8 mouse cellular contexts compared by ENCODE assay signal in the genomic region with DNA sequence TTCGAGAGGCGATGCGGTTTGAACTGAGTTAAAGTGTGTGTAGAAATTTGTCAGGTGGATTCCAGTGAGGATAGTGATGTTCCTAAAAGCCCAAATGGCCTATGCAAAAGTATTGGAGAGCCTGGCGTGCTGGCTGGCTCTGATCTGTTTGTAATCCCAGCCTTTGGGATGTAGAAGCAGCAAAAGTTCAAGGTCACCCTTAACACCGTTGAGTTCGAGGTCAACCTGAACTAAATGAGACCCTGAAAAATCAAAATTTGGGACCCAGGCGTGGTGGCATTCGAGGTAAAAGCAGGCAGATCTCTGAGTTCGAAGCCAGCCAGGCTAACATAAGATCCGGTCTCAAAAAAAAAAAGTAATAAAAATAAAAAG. TPM values are rescaled to one million over a fixed set of nuclear protein-coding genes. Genes with fewer than 3 reads are reported as not detected.
DNase-seq lines count a peak whose midpoint lies in the region; ATAC-seq and TF ChIP-seq lines count a peak whose summit lies in the region.

No protein-coding gene starts in this region.

- H3K9ac ChIP-seq in heart, embryonic 13.5 days: peak overlapping the region; percentile 96
- H3K9ac ChIP-seq in ES-E14 (ENCODE audit: insufficient read depth, low read depth, low read length, poor library complexity, severe bottlenecking): peak overlapping the region; percentile 69
- H3K9ac ChIP-seq in heart, embryonic 16.5 days (ENCODE audit: low read length): peak overlapping the region; percentile 88

- peaks cover 50% of the 10 kb centered on the region for H3K4me1 ChIP-seq in heart, embryonic 13.5 days
- peaks cover 9 to 12% of the 10 kb centered on the region in 2 experiments; a peak in 2 of 4 replicates for H3K4me1 ChIP-seq in ES-E14 (ENCODE audit: control insufficient read depth in 2 of 2, insufficient read depth in 2 of 2, low read length in 2 of 2, poor library complexity in 1 of 2)
- H3K4me1 ChIP-seq in heart, embryonic 16.5 days (ENCODE audit: control insufficient read depth, insufficient read depth, low read length): peaks cover 23% of the 10 kb centered on the region

- H3K4me3 ChIP-seq in heart, embryonic 13.5 days: peak overlapping the region; percentile 93
- peak overlapping the region; percentile 66 to 96 for H3K4me3 ChIP-seq in ES-E14 (ENCODE audit: insufficient read depth in 1 of 2, low read depth in 1 of 2, low read length in 2 of 2, poor library complexity in 1 of 2, severe bottlenecking in 1 of 2)
- H3K4me3 ChIP-seq in heart, embryonic 16.5 days (ENCODE audit: low read length): peak overlapping the region; percentile 82
- peak overlapping the region; percentile 77 for H3K4me3 ChIP-seq in macrophage (ENCODE audit: inconsistent target)

- H3K27ac ChIP-seq in heart, embryonic 13.5 days (replicated peaks): peak overlapping the region; percentile 89
- H3K27ac ChIP-seq in ES-E14 (ENCODE audit: insufficient read depth, low read depth, low read length, poor library complexity, severe bottlenecking) (peak overlapping the region; percentile 37; the same call in 1 of the 2 replicates), macrophage (peak overlapping the region; percentile 38)
- peak overlapping the region; percentile 96 for H3K27ac ChIP-seq in heart, embryonic 16.5 days (ENCODE audit: low read length)

- H3K9me3 ChIP-seq in heart, embryonic 13.5 days: no peaks in the 10 kb centered on the region
- no peaks in the 10 kb centered on the region for H3K9me3 ChIP-seq in ES-E14 (ENCODE audit: control insufficient read depth, insufficient read depth, low read depth, low read length)
- no peaks in the 10 kb centered on the region for H3K9me3 ChIP-seq in heart, embryonic 16.5 days (replicated peaks; ENCODE audit: control insufficient read depth, low read length)

- WGBS in heart, embryonic 13.5 days: 43% methylated on average over 10 of the region's 10 CpGs
- 43% methylated on average over 10 of the region's 10 CpGs for WGBS in heart, embryonic 16.5 days
- 66% methylated on average over 10 of the region's 10 CpGs for WGBS in macrophage (ENCODE audit: missing documents)

- H3K27me3 ChIP-seq in heart, embryonic 13.5 days (replicated peaks): no peaks in the 10 kb centered on the region
- no peaks in the 10 kb centered on the region for H3K27me3 ChIP-seq in heart, embryonic 16.5 days (ENCODE audit: control insufficient read depth, insufficient read depth, low read length)

- H3K4me2 ChIP-seq in heart, embryonic 13.5 days: peak overlapping the region; percentile 94
- peak overlapping the region; percentile 94 for H3K4me2 ChIP-seq in heart, embryonic 16.5 days (ENCODE audit: low read depth, low read length)

- intact Hi-C loops in heart, postnatal 25 days (cut with DNase I): loop anchor here (5.0 kb wide), 2 partner anchors 113 to 163 kb away; partner anchors contain the start of genes Rilp, Scarf1 and Tlcd2

- in situ Hi-C loops in ES-E14 (cut with MboI; ENCODE audit: low sequenced_read_pairs in 2 of 2, unreplicated experiment in 2 of 2): no loop called here

- H3K36me3 ChIP-seq in heart, embryonic 13.5 days: peaks cover 20% of the 10 kb centered on the region
- H3K36me3 ChIP-seq in ES-E14 (ENCODE audit: control insufficient read depth, insufficient read depth, low read length, poor library complexity, severe bottlenecking): no peaks in the 10 kb centered on the region
- H3K36me3 ChIP-seq in heart, embryonic 16.5 days (ENCODE audit: control insufficient read depth, insufficient read depth): no peaks in the 10 kb centered on the region
- no peaks in the 10 kb centered on the region for H3K36me3 ChIP-seq in macrophage (ENCODE audit: inconsistent target)

- no peak for ATAC-seq in heart, embryonic 13.5 days (ENCODE audit: extremely low read depth, insufficient number of reproducible peaks, low FRiP score, low TSS enrichment)
- no peak for ATAC-seq in heart, embryonic 16.5 days (replicated peaks; ENCODE audit: extremely low read depth, insufficient read depth, low FRiP score)

- DNase-seq in heart, postnatal 25 days (ENCODE audit: low spot score): no peak
- DNase-seq in ES-E14 (ENCODE audit: low read depth, low spot score): no peak
- no peak for DNase-seq in frontal cortex, adult 2 months (ENCODE audit: extremely low spot score in 1 of 2, low spot score in 1 of 2)
- no peak for DNase-seq in cerebellum, adult 8-10 months
- DNase-seq in Muller cell, postnatal 12 days (ENCODE audit: inconsistent ontology term): no peak

- H3K79me2 ChIP-seq in macrophage (ENCODE audit: inconsistent target): peaks cover 42% of the 10 kb centered on the region

TF ChIP-seq in ES-E14, 5 proteins besides CTCF, POLR2A, EP300 and RAD21:
- TF ChIP-seq CHD2 (IDR thresholded peaks at IDR 0.05; ENCODE audit: low read depth, low read length) (no peak), MAFK (IDR thresholded peaks at IDR 0.05; ENCODE audit: insufficient read depth, low read depth, low read length) (no peak), HCFC1 (IDR thresholded peaks at IDR 0.05; ENCODE audit: borderline replicate concordance, insufficient read depth, low read length) (no peak), ZC3H11A (IDR thresholded peaks at IDR 0.05; ENCODE audit: borderline replicate concordance, low read depth, low read length) (no peak), ZNF384 (IDR thresholded peaks at IDR 0.05; ENCODE audit: low read depth, low read length) (no peak)

RNA-seq across cellular contexts. Expression of gene Smyd4, which starts 0.6 kb away (rescaled TPM):
- polyA plus RNA-seq in heart, embryonic 13.5 days (2015; fragmentation: Nextera tagmentation; extraction: Ambion mirVana): 12.9 and 13.1 TPM in 2 replicates
- total RNA-seq in heart, postnatal 25 days (2021): 1 to 10 TPM; 4.3 to 4.6 TPM
- 27.0 and 28.3 TPM in 2 replicates for total RNA-seq in ES-E14 (2012; rRNA removed)
- polyA plus RNA-seq in heart, embryonic 16.5 days (2015; fragmentation: Nextera tagmentation; extraction: Ambion mirVana): 13.8 and 16.3 TPM in 2 replicates
- total RNA-seq in macrophage (2018; cell fraction: chromatin; rRNA removed): 10 to 100 TPM in 14 of 26 experiments, 1 to 10 TPM in 10, under 1 TPM in 2; 0.29 to 23.9 (median 10.9) TPM
- total RNA-seq in macrophage (2018; cell fraction: cytosol; rRNA removed): 1 to 10 TPM; 1.4 to 5.2 (median 3.4) TPM
- total RNA-seq in macrophage (2018; cell fraction: nucleus; rRNA removed): 10 to 100 TPM in 3 of 26 experiments, 1 to 10 TPM in 23; 1.1 to 17.3 (median 6.3) TPM
- 3.6 to 6.3 TPM (median 5.0 TPM) in 3 replicates for polyA plus RNA-seq in macrophage (2018)
- polyA plus RNA-seq in frontal cortex, adult 2 months (2012; rRNA removed): 7.1 and 9.9 TPM in 2 replicates

RNA-seq across cellular contexts. Expression of gene Rpa1, which starts 0.8 kb away (rescaled TPM):
- 85.8 and 88.4 TPM in 2 replicates for polyA plus RNA-seq in heart, embryonic 13.5 days (2015; fragmentation: Nextera tagmentation; extraction: Ambion mirVana)
- total RNA-seq in heart, postnatal 25 days (2021): 10 to 100 TPM; 58.0 to 63.5 TPM
- 193 and 317 TPM in 2 replicates for total RNA-seq in ES-E14 (2012; rRNA removed)
- polyA plus RNA-seq in heart, embryonic 16.5 days (2015; fragmentation: Nextera tagmentation; extraction: Ambion mirVana): 95.1 and 96.0 TPM in 2 replicates
- 10 to 100 TPM in 21 of 26 experiments, 1 to 10 TPM in 5; 2.7 to 36.0 (median 18.4) TPM for total RNA-seq in macrophage (2018; cell fraction: chromatin; rRNA removed)
- total RNA-seq in macrophage (2018; cell fraction: cytosol; rRNA removed): 10 to 100 TPM; 26.8 to 50.0 (median 40.2) TPM
- total RNA-seq in macrophage (2018; cell fraction: nucleus; rRNA removed): 10 to 100 TPM; 13.5 to 57.9 (median 24.7) TPM
- 37.9 to 93.2 TPM (median 39.5 TPM) in 3 replicates for polyA plus RNA-seq in macrophage (2018)
- 29.4 and 30.7 TPM in 2 replicates for polyA plus RNA-seq in frontal cortex, adult 2 months (2012; rRNA removed)

Comparison
In these comparisons a context has a peak if more than half of its experiments do, and no peak if none do; other contexts are left out.
1. H3K27ac ChIP-seq: peak in every context shown above with its lines; median percentile 96 in heart, embryonic 16.5 days; 89 in heart, embryonic 13.5 days; 38 in macrophage; 37 in ES-E14.